Mouse (Mus musculus) gastrocnemius, postnatal 10 days (tissue): ENCODE measurements around the gene Ddx18. TPM values are rescaled to one million over a fixed set of nuclear protein-coding genes. Genes with fewer than 3 reads are reported as not detected.

Source experiments
- DNase-seq: peaks from one replicate; pipeline ENCODE4 v3.0.0; 2021; ENCODE audit warnings: mixed read lengths
- total RNA-seq, 2 experiments: library from RNA; stranded (reverse); gene quantifications; 2 replicates each; pipeline ENCODE4 v1.2.3; 2021

Gene Ddx18
- total RNA-seq, 2 experiments from 2014 or later: 17.1 to 21.6 TPM

GRCm38 (mm10) chr1:121527600-121528398 is 40.0 kb downstream of the Ddx18 start:
- DNase-seq: no peak

GRCm38 (mm10) chr1:121527061-121527460 is 40.7 kb downstream of the Ddx18 start:
- DNase-seq: no peak

- DNase-seq: no peak
These were observed 49.2 kb downstream of the Ddx18 start for GRCm38 (mm10) chr1:121518609-121519008.

GRCm38 (mm10) chr1:121511966-121512365 is 55.8 kb downstream of the Ddx18 start:
- no peak for DNase-seq

GRCm38 (mm10) chr1:121511186-121511585 is 56.6 kb downstream of the Ddx18 start:
- no peak for DNase-seq

GRCm38 (mm10) chr1:121510420-121511140 is 57.2 kb downstream of the Ddx18 start:
- DNase-seq: no peak

GRCm38 (mm10) chr1:121508729-121509128 is 59.1 kb downstream of the Ddx18 start:
- no peak for DNase-seq

Other genes starting within 250 kb of the Ddx18 start
- gene Insig2, start 235.4 kb downstream of the Ddx18 start, total RNA-seq: 10 to 100 TPM; 41.5 to 43.0 TPM
- gene Ccdc93, start 136.9 kb downstream of the Ddx18 start, total RNA-seq: 10 to 100 TPM; 11.9 to 15.4 TPM
- gene Htr5b, start 39.5 kb downstream of the Ddx18 start, total RNA-seq: not detected